Mouse (Mus musculus) small intestine, adult 2 months (tissue): ENCODE data around the gene Numbl. TPM values are rescaled to one million over a fixed set of nuclear protein-coding genes. Genes with fewer than 3 reads are reported as not detected.
"Not testable (repeated sequence)": the region's sequence is repeated elsewhere in the genome, so short reads cannot be mapped to it uniquely, and the experiment has no call there.

ENCODE experiments used
- H3K27ac ChIP-seq: fragments of 200-500 bp; 2 replicates; pipeline ENCODE4 v1.5.1; 2012; ENCODE audit warnings: low read depth, low read length, control low read depth, inconsistent platforms; ENCODE audit not compliant: insufficient read depth
- H3K27me3 ChIP-seq: fragments of 200-500 bp; 2 replicates; pipeline ENCODE4 v1.6.1; 2012; ENCODE audit warnings: mild to moderate bottlenecking, moderate library complexity, low read length, inconsistent platforms; ENCODE audit not compliant: control insufficient read depth, insufficient read depth
- H3K36me3 ChIP-seq: fragments of 200-500 bp; 2 replicates; pipeline ENCODE4 v1.6.1; 2012; ENCODE audit warnings: mild to moderate bottlenecking, low read length, control low read depth, inconsistent platforms; ENCODE audit not compliant: control insufficient read depth, insufficient read depth
- H3K4me1 ChIP-seq: fragments of 200-500 bp; 2 replicates; pipeline ENCODE4 v1.6.1; 2012; ENCODE audit warnings: low read length, inconsistent platforms, mixed read lengths; ENCODE audit not compliant: control insufficient read depth, insufficient read depth, insufficient read length
- H3K4me3 ChIP-seq: fragments of 200-500 bp; 2 replicates; pipeline ENCODE4 v1.5.1; 2012; ENCODE audit warnings: low read depth, mild to moderate bottlenecking, control low read depth, inconsistent platforms, low read length, moderate library complexity
- CTCF ChIP-seq: fragments of 200-500 bp; IDR thresholded peaks from 2 replicates; pipeline ENCODE4 v1.5.1; 2012; ENCODE audit warnings: low read depth, mild to moderate bottlenecking, control low read depth, inconsistent platforms, low read length, moderate library complexity, mixed read lengths; ENCODE audit not compliant: insufficient replicate concordance, insufficient read length; ENCODE audit errors: extremely low read depth
- POLR2A ChIP-seq: fragments of 200-500 bp; IDR thresholded peaks from 2 replicates; pipeline ENCODE4 v1.6.1; 2012; ENCODE audit warnings: low read depth, mild to moderate bottlenecking, control low read depth, inconsistent platforms, low read length, moderate library complexity
- WGBS: fragments of 180-500 bp; shearing (Covaris S2); methylation state at CpG from one replicate; pipeline ENCODE4 v1.1.7; 2018; 5-methylcytosine and 5-hydroxymethylcytosine counted together
- polyA plus RNA-seq: library from polyadenylated mRNA; depleted of rRNA; stranded (reverse); fragments of >200 nt; gene quantifications from 2 replicates; pipeline ENCODE4 v1.2.3, GENCODE M21; 2012

Numbl gene
- polyA plus RNA-seq, 1 experiment, result 8.3 TPM

DNA sequence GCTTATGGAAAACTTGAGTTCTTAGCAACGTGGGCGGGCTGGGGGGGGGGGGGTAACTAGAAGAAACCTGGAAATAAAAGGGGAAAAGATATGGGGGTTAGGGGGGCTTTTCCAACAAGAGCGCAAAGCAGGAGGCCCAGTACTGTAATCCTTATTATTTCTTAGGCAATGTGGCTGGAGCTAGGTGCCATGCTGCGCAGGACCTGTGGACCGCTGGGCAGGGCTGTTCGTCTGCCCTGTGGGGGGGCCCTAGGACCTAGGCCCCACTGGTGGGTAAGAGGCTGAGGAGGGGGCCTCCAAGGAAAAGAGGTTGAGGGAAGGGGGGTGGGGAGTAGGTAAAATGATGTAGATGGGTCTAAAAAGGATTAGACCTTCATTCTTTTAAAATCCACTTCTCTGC lies 24.9 kb upstream of the Numbl start:
- Histone ChIP-seq H3K27ac (no peak overlapping the region), H3K4me3 (peak overlapping the region; percentile 75), H3K4me1 (peaks cover 11% of the 10 kb centered on the region), H3K27me3 (no peaks in the 10 kb centered on the region), H3K36me3 (no peaks in the 10 kb centered on the region)
- TF ChIP-seq POLR2A (no peak), CTCF (no peak)
- WGBS, result under 1% methylated on average over 6 of the region's 6 CpGs

DNA sequence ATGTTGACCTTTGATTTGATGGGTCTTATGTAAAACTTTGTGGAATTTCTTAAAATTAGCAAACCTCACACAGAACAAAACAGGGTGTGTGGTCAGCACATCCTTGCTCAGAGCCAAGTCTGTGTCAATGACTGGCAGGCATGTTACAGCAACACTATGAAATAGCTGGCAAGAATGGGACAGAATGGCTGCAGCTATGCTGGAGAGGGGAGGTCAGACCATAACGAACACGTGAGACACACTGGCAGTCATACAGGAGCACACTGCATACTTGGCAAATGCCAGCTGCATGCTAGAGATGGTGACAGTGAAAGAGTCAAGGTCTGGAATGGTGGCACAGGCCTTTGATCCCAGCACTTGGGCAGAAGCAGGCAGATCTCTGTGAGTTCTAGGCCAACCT lies 22.5 kb upstream of the Numbl start:
- WGBS, result 91% methylated on average over 2 of the region's 2 CpGs
- H3K27me3 ChIP-seq, result no peaks in the 10 kb centered on the region
- peaks cover 11% of the 10 kb centered on the region for H3K4me1 ChIP-seq
- TF ChIP-seq POLR2A, result no peak
- no peak for TF ChIP-seq CTCF
- no peak overlapping the region for H3K27ac ChIP-seq
- peaks cover 5% of the 10 kb centered on the region; the same call in 1 of the 2 replicates for H3K36me3 ChIP-seq
- H3K4me3 ChIP-seq, result no peak overlapping the region

DNA sequence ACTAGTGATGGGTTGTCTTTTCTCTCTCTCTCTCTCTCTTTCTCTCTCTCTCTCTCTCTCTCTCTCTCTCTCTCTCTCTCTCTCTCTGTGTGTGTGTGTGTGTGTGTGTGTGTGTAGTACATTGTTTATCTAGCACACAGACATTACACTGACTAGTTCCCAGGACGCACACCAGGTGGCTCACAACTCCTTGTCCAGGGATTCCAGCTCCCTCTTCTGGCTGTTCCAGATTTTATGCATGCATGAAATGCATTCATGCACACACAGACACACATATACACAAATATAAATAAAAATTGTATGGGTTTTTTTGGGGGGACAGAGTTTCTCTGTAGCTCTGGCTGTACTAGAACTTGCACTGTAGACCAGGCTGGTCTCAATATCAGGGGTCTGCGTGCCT lies 20.7 kb upstream of the Numbl start:
- Histone ChIP-seq H3K27me3 (no peaks in the 10 kb centered on the region), H3K4me3 (no peak overlapping the region), H3K27ac (no peak overlapping the region), H3K4me1 (peaks cover 7% of the 10 kb centered on the region), H3K36me3 (peaks cover 13% of the 10 kb centered on the region)
- WGBS, result 76% methylated on average over 2 of the region's 2 CpGs
- TF ChIP-seq POLR2A, result no peak
- no peak; the same call in 1 of the 2 replicates for TF ChIP-seq CTCF

DNA sequence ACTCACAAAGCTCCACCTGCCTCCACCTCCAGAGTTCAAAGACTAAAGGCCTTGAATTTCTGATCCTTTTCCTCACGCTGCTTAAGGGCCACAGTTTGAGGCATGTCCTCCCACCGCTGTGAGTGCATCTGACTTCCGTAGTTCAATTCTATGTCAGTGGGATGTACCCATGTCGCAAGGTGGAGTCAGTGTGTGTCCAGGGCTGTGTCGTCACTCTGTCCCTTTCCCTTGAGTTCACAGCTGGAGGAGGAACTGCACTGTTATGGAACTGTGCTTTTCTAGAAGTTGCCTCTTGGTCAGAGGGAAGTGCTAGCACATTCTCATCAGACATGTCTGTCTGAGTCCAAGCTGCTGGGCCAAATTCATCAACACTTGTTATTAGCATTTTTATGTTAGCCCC lies 19.7 kb upstream of the Numbl start:
- Histone ChIP-seq H3K27ac (no peak overlapping the region), H3K27me3 (no peaks in the 10 kb centered on the region), H3K4me3 (no peak overlapping the region), H3K4me1 (peaks cover 3% of the 10 kb centered on the region; the same call in 1 of the 2 replicates), H3K36me3 (peaks cover 18% of the 10 kb centered on the region)
- TF ChIP-seq CTCF (no peak), POLR2A (no peak)
- 84% methylated on average over 5 of the region's 5 CpGs for whole genome bisulfite sequencing

DNA sequence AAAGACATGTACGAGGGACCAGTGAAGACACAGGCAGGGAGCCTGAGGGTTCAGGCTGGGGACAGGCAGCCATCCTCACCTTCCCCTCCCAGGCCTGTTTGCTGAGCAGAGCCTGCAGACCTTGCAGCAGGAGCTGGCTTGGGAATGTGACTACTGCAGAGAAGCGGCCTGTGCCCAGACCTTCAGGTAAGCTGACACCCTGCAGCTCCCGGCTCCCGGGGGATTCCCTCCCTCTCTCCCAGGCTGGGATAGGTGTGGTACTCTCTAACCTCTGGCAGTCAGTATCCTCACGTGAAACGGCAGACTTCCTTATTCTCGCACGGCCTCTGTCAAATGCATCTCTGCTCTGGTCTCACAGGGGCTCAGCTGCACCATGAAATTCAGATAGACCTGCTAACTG lies 15.0 kb upstream of the Numbl start:
- WGBS, result 73% methylated on average over 8 of the region's 8 CpGs
- Histone ChIP-seq H3K4me1 (no peaks in the 10 kb centered on the region), H3K4me3 (no peak overlapping the region), H3K27ac (no peak overlapping the region), H3K36me3 (peaks cover 20% of the 10 kb centered on the region), H3K27me3 (no peaks in the 10 kb centered on the region)
- TF ChIP-seq POLR2A, result no peak

DNA sequence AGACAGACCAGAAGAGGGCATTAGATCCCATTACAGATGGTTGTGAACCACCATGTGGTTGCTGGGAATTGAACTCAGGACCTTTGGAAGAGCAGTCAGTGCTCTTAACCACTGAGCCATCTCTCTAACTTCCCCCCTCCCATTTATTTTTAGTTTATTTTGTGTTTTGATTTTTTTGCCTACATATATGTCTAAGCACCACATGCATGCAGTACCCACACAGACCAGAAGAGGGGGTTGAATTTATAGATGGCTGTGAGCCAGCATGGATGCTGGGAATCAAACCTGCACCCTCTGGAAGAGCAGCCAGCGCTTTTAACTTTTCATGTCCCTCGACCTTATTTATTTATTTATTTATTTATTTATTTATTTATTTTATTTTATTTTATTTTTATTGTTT lies 14.1 kb upstream of the Numbl start:
- WGBS, result 85% methylated on average over 2 of the region's 2 CpGs
- not testable (repeated sequence) for H3K4me1 ChIP-seq, H3K4me3 ChIP-seq, H3K27ac ChIP-seq, H3K27me3 ChIP-seq
- TF ChIP-seq CTCF, result peak; percentile 39; the same call in 1 of the 2 replicates
- peaks cover 20% of the 10 kb centered on the region for H3K36me3 ChIP-seq

DNA sequence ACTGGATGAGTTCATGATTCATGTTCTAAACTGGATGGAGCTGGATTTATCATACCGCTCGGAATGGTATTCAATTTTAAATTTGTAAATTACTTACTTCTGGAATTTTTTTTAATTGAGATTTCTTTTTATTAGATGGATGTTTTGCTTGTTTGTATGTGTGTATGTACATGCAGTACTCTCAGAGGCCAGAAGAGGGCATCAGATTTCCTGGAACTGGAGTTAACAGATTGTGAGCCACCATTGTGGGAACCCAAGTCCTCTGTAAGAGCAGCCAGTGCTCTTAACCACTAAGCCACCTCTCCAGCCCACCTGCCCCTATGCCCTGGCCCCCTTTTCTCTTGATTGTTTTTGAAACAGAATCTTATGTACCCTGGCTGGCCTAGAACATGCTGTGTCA lies 9.1 kb upstream of the Numbl start:
- Histone ChIP-seq H3K27ac (no peak overlapping the region), H3K4me1 (no peaks in the 10 kb centered on the region), H3K36me3 (peaks cover 4% of the 10 kb centered on the region), H3K4me3 (no peak overlapping the region), H3K27me3 (no peaks in the 10 kb centered on the region)
- 95% methylated on average over 2 of the region's 2 CpGs for WGBS
- TF ChIP-seq POLR2A (no peak), CTCF (peak; percentile 45; the same call in 1 of the 2 replicates)

DNA sequence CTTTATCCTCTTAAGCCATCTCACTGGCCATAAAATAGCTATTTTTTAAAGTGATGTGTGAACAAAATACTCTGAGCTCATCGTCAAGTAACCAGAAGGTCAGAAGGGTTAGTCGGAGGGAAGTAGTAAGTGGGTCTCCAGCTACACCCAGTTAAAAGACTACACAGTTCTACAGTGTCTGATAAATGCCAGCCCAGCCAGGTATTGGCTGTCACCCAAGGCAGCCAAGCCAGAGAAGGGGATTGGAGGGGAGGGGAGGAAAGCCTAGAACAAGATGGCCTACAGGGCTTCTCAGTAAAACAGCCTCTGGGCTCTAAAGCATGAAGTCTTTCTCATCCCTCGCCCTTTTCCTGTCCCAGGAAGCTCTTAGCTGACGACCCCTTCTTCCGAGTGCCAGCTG lies 8.3 kb upstream of the Numbl start:
- Histone ChIP-seq H3K27me3 (no peaks in the 10 kb centered on the region), H3K27ac (no peak overlapping the region), H3K4me3 (no peak overlapping the region), H3K4me1 (no peaks in the 10 kb centered on the region), H3K36me3 (peaks cover 2% of the 10 kb centered on the region; the same call in 1 of the 2 replicates)
- TF ChIP-seq CTCF, result no peak
- TF ChIP-seq POLR2A, result no peak
- WGBS, result 84% methylated on average over 5 of the region's 5 CpGs
